Mouse (Mus musculus) neural tube, postnatal 0 days (tissue): ENCODE data around the gene Gm21209. TPM values are rescaled to one million over a fixed set of nuclear protein-coding genes. Genes with fewer than 3 reads are reported as not detected.

Source experiments
- polyA plus RNA-seq: library from polyadenylated mRNA; unstranded; fragments of >200 nt; fragmentation: Nextera tagmentation; extraction: Ambion mirVana; gene quantifications from 2 replicates; pipeline ENCODE4 v1.2.1, GENCODE M21; 2015

Gene Gm21209
- not detected in 2 replicates for polyA plus RNA-seq

GRCm38 (mm10) chrY:49570856-49571255 is at the start of gene Gm21209:
TSS of gene Gm21209 (plus strand) at chrY:49571156.

